Mouse (Mus musculus) G1E-ER4 (cell line): ENCODE measurements around the gene Gtf2h4. TPM values are rescaled to one million over a fixed set of nuclear protein-coding genes. Genes with fewer than 3 reads are reported as not detected.

Experiments used
- GATA1 ChIP-seq: IDR thresholded peaks from one replicate; pipeline ENCODE4 v1.8.0; 2012; ENCODE audit warnings: low read length, inconsistent platforms
- polyA plus RNA-seq: library from polyadenylated mRNA; stranded (reverse); fragments of >175 nt; gene quantifications from 2 replicates; pipeline ENCODE4 v1.2.3, GENCODE M21; 2012

Gtf2h4 gene
- polyA plus RNA-seq, 1 experiment: 20.1 TPM

- TF ChIP-seq GATA1: no peak
Measured at GRCm38 (mm10) chr17:35626537-35626936, 47.0 kb downstream of the Gtf2h4 start, which contains the start of gene Gm9573. Gene Gm9573 (minus strand): TSS chr17:35626637.

Other genes starting within 250 kb of the Gtf2h4 start
- gene H2-Q6, start 248.9 kb downstream of the Gtf2h4 start, polyA plus RNA-seq: not detected in 2 replicates
- gene H2-Q7, start 234.6 kb downstream of the Gtf2h4 start, polyA plus RNA-seq: not detected in 2 replicates
- gene H2-Q10, start 203.7 kb downstream of the Gtf2h4 start, polyA plus RNA-seq: not detected in 2 replicates
- not detected in 2 replicates for gene Pou5f1, start 167.7 kb downstream of the Gtf2h4 start, polyA plus RNA-seq
- 66.4 and 70.1 TPM in 2 replicates for gene Tcf19, start 156.9 kb downstream of the Gtf2h4 start, polyA plus RNA-seq
- 18.1 and 24.7 TPM in 2 replicates for gene Cchcr1, start 156.6 kb downstream of the Gtf2h4 start, polyA plus RNA-seq
- 0.76 and 0.77 TPM in 2 replicates for gene Psors1c2, start 140.5 kb downstream of the Gtf2h4 start, polyA plus RNA-seq
- gene Cdsn, start 121.6 kb downstream of the Gtf2h4 start, polyA plus RNA-seq: not detected in 2 replicates
- not detected in 2 replicates for gene 2300002M23Rik, start 106.3 kb downstream of the Gtf2h4 start, polyA plus RNA-seq
- gene Sfta2, start 72.2 kb downstream of the Gtf2h4 start, polyA plus RNA-seq: not detected in 2 replicates
- not detected in 2 replicates for gene Gm9573, start 47.1 kb downstream of the Gtf2h4 start, polyA plus RNA-seq
- not detected in 2 replicates for gene Mucl3, start 30.0 kb downstream of the Gtf2h4 start, polyA plus RNA-seq
- 100 and 135 TPM in 2 replicates for gene Vars2, start 6.1 kb downstream of the Gtf2h4 start, polyA plus RNA-seq
- 0.02 and 0.03 TPM in 2 replicates for gene Ddr1, start 30.9 kb upstream of the Gtf2h4 start, polyA plus RNA-seq
- gene Ier3, start 147.9 kb upstream of the Gtf2h4 start, polyA plus RNA-seq: 33.3 and 33.4 TPM in 2 replicates
- gene Flot1, start 149.5 kb upstream of the Gtf2h4 start, polyA plus RNA-seq: 85.3 and 87.0 TPM in 2 replicates
- gene Tubb5, start 164.6 kb upstream of the Gtf2h4 start, polyA plus RNA-seq: 178 and 400 TPM in 2 replicates
- gene Mdc1, start 167.8 kb upstream of the Gtf2h4 start, polyA plus RNA-seq: 22.5 and 24.1 TPM in 2 replicates
- 13.8 and 21.9 TPM in 2 replicates for gene Nrm, start 187.6 kb upstream of the Gtf2h4 start, polyA plus RNA-seq
- 36.5 and 37.7 TPM in 2 replicates for gene Ppp1r18, start 191.9 kb upstream of the Gtf2h4 start, polyA plus RNA-seq
- 65.8 and 80.6 TPM in 2 replicates for gene Dhx16, start 206.1 kb upstream of the Gtf2h4 start, polyA plus RNA-seq
- gene 2310061I04Rik, start 223.7 kb upstream of the Gtf2h4 start, polyA plus RNA-seq: 197 and 224 TPM in 2 replicates
- gene Atat1, start 236.3 kb upstream of the Gtf2h4 start, polyA plus RNA-seq: 13.6 and 20.0 TPM in 2 replicates
- 6.5 and 7.3 TPM in 2 replicates for gene Mrps18b, start 242.7 kb upstream of the Gtf2h4 start, polyA plus RNA-seq
- gene Ppp1r10, start 242.7 kb upstream of the Gtf2h4 start, polyA plus RNA-seq: 47.9 and 54.1 TPM in 2 replicates